Mouse (Mus musculus) heart, embryonic 14.5 days (tissue): ENCODE measurements around the gene Slc5a11. TPM values are rescaled to one million over a fixed set of nuclear protein-coding genes. Genes with fewer than 3 reads are reported as not detected.
A peak's percentile ranks its signal among the peaks of the same experiment; 100 is the strongest.

Source experiments
- ATAC-seq: fragments of 200-750 bp; cut with Nextera tagmentation; 2 replicates; pipeline ENCODE4 v1.8.0; 2017; ENCODE audit warnings: low read depth, moderate TSS enrichment; ENCODE audit not compliant: insufficient number of reproducible peaks, insufficient read depth, low FRiP score
- H3K27ac ChIP-seq, 2 experiments: fragments of 200-500 bp in 1 of 2; fragments of 300-500 bp in 1 of 2; sonication (generic) in 1 of 2; replicated peaks in 1 of 2; 2 replicates each; pipeline ENCODE4 v1.5.1; 2012 to 2014; ENCODE audit warnings: low read depth in 2 of 2, low read length in 2 of 2, control low read depth in 1 of 2, mild to moderate bottlenecking in 1 of 2, mixed read lengths in 1 of 2; ENCODE audit not compliant: control insufficient read depth in 1 of 2, insufficient read depth in 1 of 2
- H3K27me3 ChIP-seq: fragments of 300-500 bp; sonication (generic); 2 replicates; pipeline ENCODE4 v1.6.1; 2014; ENCODE audit warnings: mild to moderate bottlenecking, low read length, control low read depth; ENCODE audit not compliant: control insufficient read depth, insufficient read depth
- H3K36me3 ChIP-seq: fragments of 300-500 bp; sonication (generic); 2 replicates; pipeline ENCODE4 v1.6.1; 2014; ENCODE audit warnings: mild to moderate bottlenecking, control low read depth, low read length, mixed read lengths; ENCODE audit not compliant: control insufficient read depth, insufficient read depth
- H3K4me1 ChIP-seq, 2 experiments: fragments of 200-500 bp in 1 of 2; fragments of 300-500 bp in 1 of 2; sonication (generic) in 1 of 2; 2 replicates each; pipeline ENCODE4 v1.6.1; 2012 to 2014; ENCODE audit warnings: low read length in 2 of 2, control low read depth in 1 of 2, mixed read lengths in 1 of 2; ENCODE audit not compliant: control insufficient read depth in 2 of 2, insufficient read depth in 2 of 2
- H3K4me2 ChIP-seq: fragments of 300-500 bp; sonication (generic); 2 replicates; pipeline ENCODE4 v1.6.1; 2014; ENCODE audit warnings: mild to moderate bottlenecking, low read length
- H3K4me3 ChIP-seq, 2 experiments: fragments of 200-500 bp in 1 of 2; fragments of 300-500 bp in 1 of 2; sonication (generic) in 1 of 2; 2 replicates each; pipeline ENCODE4 v1.5.1; 2012 to 2014; ENCODE audit warnings: low read length in 2 of 2, mild to moderate bottlenecking in 2 of 2, control low read depth in 1 of 2, low read depth in 1 of 2, moderate library complexity in 1 of 2; ENCODE audit not compliant: control insufficient read depth in 1 of 2, insufficient read depth in 1 of 2
- H3K9ac ChIP-seq: fragments of 300-500 bp; sonication (generic); 2 replicates; pipeline ENCODE4 v1.6.1; 2014; ENCODE audit warnings: mild to moderate bottlenecking, low read length
- H3K9me3 ChIP-seq: fragments of 300-500 bp; sonication (generic); 2 replicates; pipeline ENCODE4 v1.6.1; 2016; ENCODE audit warnings: low read length, control low read depth; ENCODE audit not compliant: control insufficient read depth
- WGBS: fragments of 180-500 bp; shearing (Covaris S2); extraction: QIAGEN DNeasy Blood & Tissue Kit; methylation state at CpG from one replicate; pipeline ENCODE4 v1.1.7; 2014; 5-methylcytosine and 5-hydroxymethylcytosine counted together
- polyA plus RNA-seq: library from polyadenylated mRNA; unstranded; fragments of >200 nt; fragmentation: Nextera tagmentation; extraction: Ambion mirVana; gene quantifications from 2 replicates; pipeline ENCODE4 v1.2.1, GENCODE M21; 2014

Gene Slc5a11
- polyA plus RNA-seq, 1 experiment from 2014 or later: 0.51 TPM

DNA sequence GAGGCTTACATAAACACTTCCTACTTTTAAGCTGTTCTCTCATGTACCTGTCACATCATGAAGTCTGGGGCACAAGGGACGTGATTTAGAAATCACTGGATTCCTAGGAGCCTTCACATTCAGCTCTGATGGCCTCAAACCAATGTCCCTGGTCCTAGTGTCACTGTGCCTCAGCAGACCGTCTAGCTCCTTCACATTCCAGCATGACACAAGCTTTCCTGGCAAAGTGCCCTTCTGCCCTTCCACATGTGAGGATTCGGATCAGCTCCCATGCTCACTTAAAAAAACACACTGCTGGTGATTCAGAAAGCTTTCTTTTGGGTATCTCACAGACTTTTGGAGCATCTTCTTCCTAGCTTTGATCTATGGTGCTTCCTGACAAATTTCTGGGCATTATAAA is 83.6 kb downstream of the Slc5a11 start:
- ATAC-seq: peak; percentile 41; the same call in 1 of the 2 replicates
- Histone ChIP-seq H3K4me2 (no peak overlapping the region), H3K27me3 (no peaks in the 10 kb centered on the region), H3K9ac (no peak overlapping the region), H3K9me3 (no peaks in the 10 kb centered on the region), H3K4me1 (peaks cover 10 to 23% of the 10 kb centered on the region in 2 experiments), H3K27ac (peak overlapping the region; percentile 67 to 68), H3K4me3 (no peak overlapping the region), H3K36me3 (peaks cover 75% of the 10 kb centered on the region)
- WGBS: 11% methylated on average over 3 of the region's 3 CpGs

DNA sequence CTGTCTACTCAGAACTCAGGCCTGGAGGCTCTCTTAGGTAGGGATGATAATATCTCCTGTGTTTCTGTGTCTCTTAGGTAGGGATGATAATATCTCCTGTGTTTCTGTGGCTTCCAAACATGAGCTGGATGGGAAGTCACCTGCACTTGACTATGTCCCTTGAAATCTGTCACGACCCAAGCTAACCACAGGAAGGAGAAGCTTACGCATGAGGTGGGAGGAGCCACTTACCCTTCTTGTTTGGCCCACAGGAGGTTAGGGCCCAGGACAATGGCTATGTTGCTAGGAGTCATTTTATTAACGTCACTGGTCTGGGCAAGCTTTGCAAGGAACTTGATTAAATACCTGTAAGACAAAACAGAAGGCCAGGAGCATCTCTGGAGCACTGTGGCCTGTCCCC is 85.7 kb downstream of the Slc5a11 start:
- H3K9me3 ChIP-seq: no peaks in the 10 kb centered on the region
- 85% methylated on average over 3 of the region's 3 CpGs for WGBS
- H3K4me2 ChIP-seq: no peak overlapping the region
- H3K4me3 ChIP-seq: no peak overlapping the region
- H3K27me3 ChIP-seq: no peaks in the 10 kb centered on the region
- no peak overlapping the region for H3K27ac ChIP-seq
- H3K36me3 ChIP-seq: peaks cover 70% of the 10 kb centered on the region
- H3K9ac ChIP-seq: no peak overlapping the region
- H3K4me1 ChIP-seq: peaks cover 10 to 19% of the 10 kb centered on the region in 2 experiments
- no peak for ATAC-seq

DNA sequence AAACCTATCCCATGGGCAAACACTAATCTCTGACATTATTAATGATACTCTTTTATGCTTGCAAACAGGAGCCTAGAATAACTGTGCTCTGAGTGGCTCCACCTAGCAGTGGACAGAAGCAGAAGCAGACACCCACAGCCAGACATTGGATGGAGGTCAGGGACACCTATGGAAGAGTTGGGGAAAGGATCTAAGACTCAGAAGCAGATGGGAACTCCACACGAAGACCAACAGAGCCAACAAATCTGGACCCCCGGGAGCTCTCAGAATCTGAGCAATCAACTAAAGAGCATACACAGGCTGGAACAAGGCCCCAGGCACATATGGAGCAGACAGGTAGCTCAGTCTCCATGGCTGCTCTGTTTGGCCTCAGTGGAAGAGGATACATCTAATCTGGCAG is 90.8 kb downstream of the Slc5a11 start:
- Histone ChIP-seq H3K4me3 (no peak overlapping the region), H3K4me1 (no peaks in the 10 kb centered on the region), H3K9ac (no peak overlapping the region), H3K4me2 (no peak overlapping the region), H3K27me3 (no peaks in the 10 kb centered on the region), H3K27ac (no peak overlapping the region), H3K9me3 (no peaks in the 10 kb centered on the region), H3K36me3 (peaks cover 75% of the 10 kb centered on the region)
- 83% methylated on average over 2 of the region's 2 CpGs for WGBS
- no peak for ATAC-seq

DNA sequence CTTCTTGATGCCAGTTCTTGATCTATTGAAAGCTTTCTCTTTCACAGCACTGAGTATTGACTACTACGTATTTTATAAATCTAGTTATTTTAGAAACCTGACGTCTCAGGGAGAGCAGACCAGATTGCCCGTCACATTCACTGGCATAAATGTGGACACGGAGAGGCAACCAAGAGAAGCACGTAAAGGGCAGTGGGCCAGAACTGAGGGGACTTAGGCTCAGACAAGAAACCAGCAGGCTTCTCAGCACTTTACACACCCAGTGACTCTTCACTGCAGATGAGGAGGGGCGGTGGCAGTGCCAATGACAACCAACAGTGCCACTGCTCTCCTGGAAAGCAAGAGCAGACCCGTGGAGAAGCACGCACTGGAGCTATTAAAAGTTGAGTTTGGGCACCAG is 92.7 kb downstream of the Slc5a11 start:
- no peak for ATAC-seq
- Histone ChIP-seq H3K36me3 (peaks cover 86% of the 10 kb centered on the region), H3K27me3 (no peaks in the 10 kb centered on the region), H3K27ac (no peak overlapping the region), H3K4me1 (no peaks in the 10 kb centered on the region), H3K4me3 (no peak overlapping the region), H3K9ac (no peak overlapping the region), H3K4me2 (no peak overlapping the region), H3K9me3 (no peaks in the 10 kb centered on the region)
- WGBS: 94% methylated on average over 8 of the region's 8 CpGs

DNA sequence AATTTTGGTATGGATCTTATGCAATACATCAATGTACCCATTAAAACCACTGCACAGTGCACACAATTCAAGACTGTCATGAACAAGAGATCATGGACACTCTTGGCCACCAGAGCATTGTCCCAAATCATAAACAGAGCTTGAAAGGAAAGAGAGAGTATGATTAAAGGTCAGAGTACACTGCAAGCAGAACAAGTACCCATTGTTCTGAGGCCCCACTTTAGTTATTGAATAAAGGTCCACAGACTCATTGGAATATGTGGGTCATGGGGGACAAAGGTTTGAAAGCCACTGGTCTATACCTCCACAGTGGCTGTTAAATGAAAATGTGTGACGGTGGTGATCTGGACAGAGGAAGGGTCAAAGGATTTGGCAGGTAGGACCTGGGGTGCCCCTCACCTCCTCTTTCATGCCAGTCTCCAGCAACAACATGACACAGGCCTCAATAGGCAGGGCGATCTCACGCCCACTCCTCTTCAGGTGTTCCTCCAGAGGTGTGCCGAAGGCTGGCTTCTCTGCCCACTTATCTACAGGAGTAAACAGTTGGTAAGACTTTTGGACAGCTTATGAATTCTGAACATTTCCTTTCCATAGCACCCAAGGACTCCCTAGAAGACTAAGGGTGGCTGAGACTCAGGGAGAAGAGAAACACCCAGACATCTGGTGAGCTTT is 93.4 kb downstream of the Slc5a11 start:
- H3K4me1 ChIP-seq: no peaks in the 10 kb centered on the region
- no peaks in the 10 kb centered on the region for H3K27me3 ChIP-seq
- no peaks in the 10 kb centered on the region for H3K9me3 ChIP-seq
- no peak overlapping the region for H3K4me2 ChIP-seq
- WGBS: 93% methylated on average over 4 of the region's 4 CpGs
- ATAC-seq: no peak
- no peak overlapping the region for H3K27ac ChIP-seq
- peaks cover 87% of the 10 kb centered on the region for H3K36me3 ChIP-seq
- no peak overlapping the region for H3K9ac ChIP-seq
- no peak overlapping the region for H3K4me3 ChIP-seq

DNA sequence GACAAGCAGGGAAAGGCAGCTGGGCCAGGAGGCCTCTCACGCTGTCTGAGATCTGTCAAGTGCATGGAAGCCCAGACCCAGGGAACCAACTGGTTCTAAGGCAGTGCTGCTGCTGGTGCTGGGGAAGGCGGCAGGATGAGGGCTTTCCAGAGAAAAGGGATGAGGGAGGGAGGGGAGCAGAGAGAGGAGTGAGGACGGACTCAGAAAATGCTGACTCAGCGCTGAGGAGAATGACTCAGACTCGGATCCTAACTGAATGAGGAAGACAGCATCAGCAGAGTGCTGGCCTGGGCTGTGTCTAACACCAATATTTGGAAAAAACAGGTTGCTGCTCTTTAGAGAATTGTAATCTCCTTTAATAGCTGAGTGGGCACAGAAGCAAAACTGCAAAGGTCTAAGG is 97.3 kb downstream of the Slc5a11 start:
- WGBS: 61% methylated on average over 5 of the region's 5 CpGs
- H3K36me3 ChIP-seq: peaks cover 91% of the 10 kb centered on the region

DNA sequence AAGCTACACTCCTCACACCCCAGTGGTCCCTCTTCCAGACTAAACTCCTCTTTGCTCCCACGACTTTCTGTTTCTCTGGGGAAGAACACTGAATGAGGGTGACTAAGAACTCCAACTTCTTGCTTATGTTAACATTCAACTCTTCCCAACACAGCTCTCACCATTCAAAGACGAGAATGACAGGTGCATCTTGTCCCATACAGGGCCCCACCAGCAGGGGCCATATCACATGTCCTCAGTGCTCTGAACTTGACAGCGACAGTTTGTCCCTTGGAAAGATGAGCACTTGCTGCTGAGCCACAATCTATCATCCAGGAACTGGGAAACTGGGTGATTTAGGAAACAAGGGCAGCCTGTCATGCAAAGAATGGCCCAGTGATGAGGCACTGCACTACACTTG is 98.2 kb downstream of the Slc5a11 start:
- Histone ChIP-seq H3K9me3 (no peaks in the 10 kb centered on the region), H3K9ac (no peak overlapping the region), H3K4me3 (no peak overlapping the region), H3K4me1 (no peaks in the 10 kb centered on the region), H3K4me2 (no peak overlapping the region), H3K27ac (no peak overlapping the region), H3K36me3 (peaks cover 91% of the 10 kb centered on the region), H3K27me3 (no peaks in the 10 kb centered on the region)
- WGBS: 72% methylated on average over 3 of the region's 3 CpGs
- ATAC-seq: no peak

More for the DNA sequence above, 97.3 kb downstream of the Slc5a11 start:
- Histone ChIP-seq H3K4me3 (no peak overlapping the region), H3K9ac (no peak overlapping the region), H3K4me1 (no peaks in the 10 kb centered on the region), H3K27ac (no peak overlapping the region), H3K9me3 (no peaks in the 10 kb centered on the region), H3K4me2 (no peak overlapping the region), H3K27me3 (no peaks in the 10 kb centered on the region)
- no peak for ATAC-seq
